In the genomic region with DNA sequence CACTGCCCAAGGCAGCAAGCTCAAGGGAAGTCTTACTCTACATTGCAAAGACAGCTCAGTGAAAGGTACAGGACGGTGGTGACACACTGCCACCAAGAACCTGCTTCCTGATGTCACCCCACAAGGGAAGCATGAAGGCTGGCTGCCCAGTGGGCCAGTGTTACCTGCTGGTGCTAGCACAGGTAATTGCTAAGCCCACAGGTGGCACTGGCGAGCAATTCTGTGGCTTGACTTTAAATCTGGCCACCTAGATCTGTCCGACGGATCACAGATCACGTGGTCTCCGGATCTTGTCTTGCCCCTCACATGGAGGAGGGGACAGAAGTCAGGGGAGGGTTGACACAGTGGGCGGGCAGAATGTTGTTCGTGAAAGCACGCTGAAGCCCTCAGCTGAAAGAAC, we compare ENCODE assay signal across 19 mouse cellular contexts.
DNase-seq lines count a peak whose midpoint lies in the region; ATAC-seq and TF ChIP-seq lines count a peak whose summit lies in the region.
"Had no signal": no experiment of that assay in that cellular context is flagged by ENCODE, and none has a peak within 500 bp of the region (broad histone marks: within the 10 kb centered on the region; RNA-seq: fewer than 3 reads in every experiment).

No protein-coding gene starts in this region.

- no peak overlapping the region for H3K27ac ChIP-seq in kidney, adult 2 months (ENCODE audit: insufficient read depth, low read depth, low read length)
- no peak overlapping the region for H3K27ac ChIP-seq in ES-Bruce4 (ENCODE audit: insufficient read depth, low read length)
- H3K27ac ChIP-seq in lung, postnatal 0 days (ENCODE audit: low read length), result no peak overlapping the region
- H3K27ac ChIP-seq: embryonic facial prominence, embryonic 10.5 days; heart, embryonic 13.5 days; limb, embryonic 12.5 days; liver, embryonic 14.5 days; midbrain, embryonic 15.5 days had no signal

- H3K4me1 ChIP-seq in kidney, adult 2 months (ENCODE audit: control insufficient read depth, insufficient read depth, low read length), result no peaks in the 10 kb centered on the region
- H3K4me1 ChIP-seq in ES-Bruce4 (ENCODE audit: control insufficient read depth, insufficient read depth, low read length), result no peaks in the 10 kb centered on the region
- no peaks in the 10 kb centered on the region for H3K4me1 ChIP-seq in lung, postnatal 0 days (ENCODE audit: insufficient read depth, low read depth, low read length)
- H3K4me1 ChIP-seq: heart, embryonic 13.5 days had no signal

- no peak for TF ChIP-seq EP300 in ES-Bruce4 (IDR thresholded peaks at IDR 0.05; ENCODE audit: insufficient read depth, low read depth, low read length)
- no peak for TF ChIP-seq EP300 in lung, postnatal 0 days (IDR thresholded peaks at IDR 0.05)

- no peaks in the 10 kb centered on the region for H3K9me3 ChIP-seq in ES-Bruce4 (replicated peaks; ENCODE audit: control insufficient read depth, insufficient read depth, low read length, poor library complexity, severe bottlenecking)
- H3K9me3 ChIP-seq in lung, postnatal 0 days (ENCODE audit: low read length), result no peaks in the 10 kb centered on the region
- H3K9me3 ChIP-seq: embryonic facial prominence, embryonic 10.5 days; heart, embryonic 13.5 days; limb, embryonic 12.5 days; midbrain, embryonic 15.5 days had no signal

- H3K4me2 ChIP-seq in lung, postnatal 0 days (replicated peaks; ENCODE audit: low read depth, low read length), result no peak overlapping the region
- H3K4me2 ChIP-seq: heart, embryonic 13.5 days; limb, embryonic 12.5 days; midbrain, embryonic 15.5 days had no signal

- no peaks in the 10 kb centered on the region for H3K27me3 ChIP-seq in kidney, adult 2 months (replicated peaks; ENCODE audit: control insufficient read depth, insufficient read depth, low read length)
- H3K27me3 ChIP-seq in ES-Bruce4 (ENCODE audit: control insufficient read depth, insufficient read depth, low read length, poor library complexity, severe bottlenecking), result no peaks in the 10 kb centered on the region
- no peaks in the 10 kb centered on the region for H3K27me3 ChIP-seq in lung, postnatal 0 days (replicated peaks; ENCODE audit: insufficient read depth, low read length)
- H3K27me3 ChIP-seq: midbrain, embryonic 15.5 days had no signal

- TF ChIP-seq POLR2A in kidney, adult 2 months (IDR thresholded peaks at IDR 0.05; ENCODE audit: low read depth, low read length), result no peak
- TF ChIP-seq POLR2A in ES-Bruce4 (IDR thresholded peaks at IDR 0.05; ENCODE audit: insufficient read depth, low read length), result no peak

- TF ChIP-seq CTCF in kidney, adult 2 months (conservative IDR thresholded peaks at IDR 0.05; ENCODE audit: insufficient read depth, insufficient read length, low read depth, low read length), result no peak; the same call in 1 of the 2 replicates
- peak; percentile 27 for TF ChIP-seq CTCF in ES-Bruce4 (IDR thresholded peaks at IDR 0.05; ENCODE audit: low read depth, low read length)
- TF ChIP-seq CTCF in lung, postnatal 0 days (IDR thresholded peaks at IDR 0.05), result peak; percentile 58

- H3K36me3 ChIP-seq in kidney, adult 2 months (ENCODE audit: control insufficient read depth, insufficient read depth, low read length), result no peaks in the 10 kb centered on the region
- H3K36me3 ChIP-seq in ES-Bruce4 (ENCODE audit: control insufficient read depth, insufficient read depth, low read length, poor library complexity, severe bottlenecking), result no peaks in the 10 kb centered on the region
- no peaks in the 10 kb centered on the region for H3K36me3 ChIP-seq in lung, postnatal 0 days (ENCODE audit: insufficient read depth, low read length)
- H3K36me3 ChIP-seq: embryonic facial prominence, embryonic 10.5 days; heart, embryonic 13.5 days; limb, embryonic 12.5 days; midbrain, embryonic 15.5 days had no signal

- peak; percentile 17 for DNase-seq in kidney, adult 2 months
- DNase-seq in kidney, adult 18-20 months, result no peak
- DNase-seq in kidney, postnatal 10 days, result peak; percentile 47
- DNase-seq in lung, postnatal 0 days (ENCODE audit: low spot score), result peak; percentile 32
- DNase-seq in right cerebral cortex, postnatal 36 days (ENCODE audit: low spot score in 2 of 2), result no peak
- no peak for DNase-seq in adrenal gland, adult 2 months
- no peak for DNase-seq in left cerebral cortex, adult 9 months (ENCODE audit: low spot score in 2 of 2)
- DNase-seq: B cell, adult 2 months; cerebellum, postnatal 36 days; heart, postnatal 4 days; thymus, adult 18-20 months had no signal

- WGBS in kidney, adult 2 months, result 22% methylated on average over 9 of the region's 9 CpGs
- 36% methylated on average over 9 of the region's 9 CpGs for WGBS in lung, postnatal 0 days

- H3K4me3 ChIP-seq in kidney, adult 2 months (ENCODE audit: insufficient read depth, low read depth, low read length), result no peak overlapping the region
- no peak overlapping the region for H3K4me3 ChIP-seq in ES-Bruce4 (ENCODE audit: low read depth, low read length)
- H3K4me3 ChIP-seq in lung, postnatal 0 days (ENCODE audit: low read depth, low read length), result no peak overlapping the region
- H3K4me3 ChIP-seq: embryonic facial prominence, embryonic 10.5 days; erythroblast, embryonic 14.5 days; heart, embryonic 13.5 days; limb, embryonic 12.5 days; midbrain, embryonic 15.5 days had no signal

- ATAC-seq in lung, postnatal 0 days, result peak; percentile 28; the same call in 1 of the 2 replicates
- ATAC-seq: forebrain, embryonic 16.5 days; midbrain, embryonic 15.5 days had no signal

- H3K9ac ChIP-seq in ES-Bruce4 (ENCODE audit: low read depth, poor library complexity, severe bottlenecking), result no peak overlapping the region
- H3K9ac ChIP-seq in lung, postnatal 0 days (replicated peaks; ENCODE audit: low read depth), result no peak overlapping the region
- H3K9ac ChIP-seq: heart, embryonic 13.5 days; limb, embryonic 12.5 days; liver, embryonic 14.5 days; midbrain, embryonic 15.5 days had no signal

Comparison
In these comparisons a context has a peak if more than half of its experiments do, and no peak if none do; other contexts are left out.
1. DNase-seq: peak in kidney, adult 2 months (single experiment), kidney, postnatal 10 days (single experiment) and lung, postnatal 0 days (single experiment); none in kidney, adult 18-20 months (single experiment), right cerebral cortex, postnatal 36 days (0 of 2), adrenal gland, adult 2 months (single experiment) and left cerebral cortex, adult 9 months (0 of 2).